Mouse (Mus musculus) liver, adult 2 months (tissue): ENCODE results near the gene Ptprn.

Experiments used
- CTCF ChIP-seq: fragments of 200-500 bp; IDR thresholded peaks from 2 replicates; pipeline ENCODE4 v1.5.1; 2011; ENCODE audit warnings: low read depth, low read length, control low read depth
- POLR2A ChIP-seq: fragments of 200-500 bp; IDR thresholded peaks from 2 replicates; pipeline ENCODE4 v1.6.1; 2011; ENCODE audit warnings: low read length, control low read depth; ENCODE audit not compliant: insufficient read depth; ENCODE audit errors: extremely low read depth

- TF ChIP-seq CTCF = no peak
- no peak for TF ChIP-seq POLR2A
Observed at GRCm38 (mm10) chr1:75229158-75229557, 35.1 kb downstream of the Ptprn start.
